Mouse (Mus musculus) adipocyte (in vitro differentiated cells): ENCODE measurements at regions not wholly inside any gene's neighbourhood (a gene's known extent, or its start where the extent isn't known, plus 50 kb on each side); places are given as distances from the start of the nearest gene placed in this dataset.
"Not testable (repeated sequence)": the region's sequence is repeated elsewhere in the genome, so short reads cannot be mapped to it uniquely, and the experiment has no call there.

Experiments used
- DNase-seq: peaks from one replicate; pipeline ENCODE4 v3.0.0-alpha.2; 2016; ENCODE audit warnings: low spot score

- peak; percentile 93 for DNase-seq
Measured at GRCm38 (mm10) chr16:29745486-29745885, 166.4 kb downstream of the Opa1 start.

GRCm38 (mm10) chr16:29746245-29746644 lies 167.1 kb downstream of the Opa1 start:
- DNase-seq = no peak

DNA sequence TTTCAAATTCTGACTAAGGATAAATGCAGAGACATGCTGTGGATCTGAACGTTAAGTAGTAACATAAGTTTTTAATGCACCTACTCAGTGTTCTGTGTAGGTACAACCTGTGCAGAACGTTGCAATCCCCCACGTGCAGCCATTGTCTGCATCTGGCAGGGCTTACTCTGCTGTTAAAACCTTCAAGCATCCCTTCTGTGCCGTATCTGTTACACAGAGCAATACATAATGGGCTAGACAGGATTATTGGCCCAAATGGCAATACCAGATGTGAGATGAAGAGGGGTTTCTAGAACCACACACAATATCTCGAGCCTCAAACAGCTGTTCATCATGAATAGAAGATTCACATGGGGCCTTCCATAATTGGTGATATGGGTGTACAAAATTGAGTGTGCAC lies 170.0 kb downstream of the Opa1 start:
- no peak for DNase-seq

DNA sequence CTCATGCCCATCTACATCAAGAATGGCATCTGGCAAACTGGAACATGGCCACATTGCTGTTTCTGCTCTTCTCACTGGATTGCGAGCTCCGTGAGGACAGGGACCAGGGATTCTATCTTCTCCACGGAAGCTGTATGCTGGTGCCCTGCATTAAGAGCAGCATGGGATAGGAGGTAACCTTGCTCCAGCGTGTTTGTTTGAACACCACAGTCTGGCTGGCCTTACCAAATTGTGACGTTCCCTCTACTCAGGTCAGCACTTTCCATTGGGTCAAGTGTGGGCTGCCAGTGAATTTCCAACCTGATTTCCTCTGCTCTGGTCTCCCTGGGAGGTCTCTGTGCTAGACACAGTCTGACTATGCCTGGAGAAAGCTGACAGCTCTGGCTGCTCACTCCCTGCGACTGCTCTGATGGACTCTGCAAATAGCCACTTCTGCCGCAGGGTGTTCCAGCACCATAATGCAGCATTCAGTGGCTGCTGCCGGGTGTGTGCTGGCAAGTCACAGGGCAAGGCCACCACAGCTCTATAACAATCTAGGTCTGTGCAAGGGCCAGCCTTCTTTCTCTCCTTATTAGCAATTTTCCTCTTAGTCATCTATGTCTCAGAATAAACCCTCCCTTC lies 175.6 kb downstream of the Opa1 start:
- no peak for DNase-seq

GRCm38 (mm10) chr16:29758246-29758645 lies 179.1 kb downstream of the Opa1 start:
- DNase-seq = no peak

DNA sequence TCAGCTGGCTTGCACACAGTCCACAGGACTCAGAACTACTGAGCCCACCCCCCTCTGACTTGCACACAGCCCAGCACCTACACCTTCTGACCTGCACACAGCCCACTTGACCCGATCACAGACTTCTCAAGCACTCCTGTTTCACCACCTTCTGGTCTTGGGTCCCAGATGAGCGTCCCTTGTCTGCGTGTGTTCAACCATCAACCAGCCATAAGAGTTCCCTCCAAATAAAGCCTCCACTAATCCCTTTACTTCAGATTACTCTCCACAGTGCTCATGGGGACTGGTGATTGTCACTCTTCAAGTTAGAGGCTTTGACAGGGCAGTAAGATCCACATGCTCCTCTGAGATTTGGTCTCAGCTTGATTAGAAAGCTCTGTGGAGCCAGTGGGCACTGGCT lies 180.3 kb downstream of the Opa1 start:
- no peak for DNase-seq

DNA sequence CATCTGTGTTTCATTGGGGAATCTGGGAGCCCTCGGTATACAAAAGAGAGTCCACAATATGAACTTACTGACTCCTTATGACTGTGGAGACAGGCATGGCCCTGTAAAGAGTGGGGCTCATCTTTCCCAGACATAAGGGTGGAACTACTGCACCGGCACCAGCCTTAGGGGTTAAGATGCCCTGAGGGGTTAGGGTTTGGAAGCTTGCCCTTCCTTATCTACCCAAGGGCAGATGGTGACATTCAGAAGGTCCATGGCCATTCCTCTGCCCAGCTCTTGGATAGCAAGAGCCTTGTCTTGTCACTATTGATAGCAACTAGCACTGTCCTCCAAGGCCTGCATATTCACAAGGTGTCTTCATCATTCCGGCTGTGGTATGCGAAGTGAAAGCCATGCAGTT lies 181.5 kb downstream of the Opa1 start:
- no peak for DNase-seq

- DNase-seq = peak; percentile 98
Measured at GRCm38 (mm10) chr16:29761779-29762277, 182.7 kb downstream of the Opa1 start.

DNA sequence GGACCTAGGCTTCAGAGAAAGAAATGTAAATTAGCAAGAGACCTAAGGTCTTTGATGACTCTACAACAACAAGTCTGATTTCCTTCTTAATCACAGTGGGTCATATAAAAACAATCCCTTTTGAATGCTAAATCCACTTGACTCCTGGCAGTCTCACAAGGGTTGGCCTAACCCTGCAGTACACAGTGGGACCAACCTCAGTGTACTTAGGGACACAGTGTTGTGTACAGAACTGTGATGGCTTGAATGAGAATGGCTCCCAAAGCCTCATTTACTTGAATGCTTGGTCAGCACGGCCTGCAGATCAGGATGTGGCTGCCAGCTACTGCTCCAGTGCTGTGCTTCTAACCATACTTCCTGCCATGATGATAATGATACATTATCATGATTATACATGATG lies 185.2 kb downstream of the Opa1 start:
- no peak for DNase-seq

DNA sequence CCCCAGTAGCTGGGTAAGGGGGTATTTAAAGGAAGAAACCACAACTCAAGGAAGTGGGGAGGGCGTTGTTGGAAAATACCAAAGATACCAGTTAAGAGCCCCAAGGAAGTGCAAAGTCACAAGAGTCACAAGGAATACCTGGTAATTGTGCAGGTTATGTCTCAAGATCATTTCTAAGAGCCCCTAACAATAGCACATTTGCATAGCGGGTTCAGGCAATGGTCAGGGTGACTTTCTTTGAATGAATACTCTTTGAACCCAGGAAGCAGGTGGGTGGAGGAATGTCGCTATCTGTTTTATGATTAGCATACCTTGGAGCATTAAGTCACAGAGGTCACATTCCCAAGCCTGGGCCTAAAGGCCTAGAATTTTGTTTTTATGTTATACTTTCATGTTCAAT lies 186.7 kb downstream of the Opa1 start:
- DNase-seq = not testable (repeated sequence)

- DNase-seq = no peak
Measured at GRCm38 (mm10) chr16:29771320-29771719, 192.2 kb downstream of the Opa1 start.

GRCm38 (mm10) chr16:29771728-29772608 lies 192.8 kb downstream of the Opa1 start:
- no peak for DNase-seq

GRCm38 (mm10) chr16:29772609-29772988 lies 193.5 kb downstream of the Opa1 start:
- DNase-seq = no peak

GRCm38 (mm10) chr16:29773056-29773455 lies 193.9 kb downstream of the Opa1 start:
- peak; percentile 80 for DNase-seq

GRCm38 (mm10) chr16:29774949-29775348 lies 195.8 kb downstream of the Opa1 start:
- no peak for DNase-seq

DNA sequence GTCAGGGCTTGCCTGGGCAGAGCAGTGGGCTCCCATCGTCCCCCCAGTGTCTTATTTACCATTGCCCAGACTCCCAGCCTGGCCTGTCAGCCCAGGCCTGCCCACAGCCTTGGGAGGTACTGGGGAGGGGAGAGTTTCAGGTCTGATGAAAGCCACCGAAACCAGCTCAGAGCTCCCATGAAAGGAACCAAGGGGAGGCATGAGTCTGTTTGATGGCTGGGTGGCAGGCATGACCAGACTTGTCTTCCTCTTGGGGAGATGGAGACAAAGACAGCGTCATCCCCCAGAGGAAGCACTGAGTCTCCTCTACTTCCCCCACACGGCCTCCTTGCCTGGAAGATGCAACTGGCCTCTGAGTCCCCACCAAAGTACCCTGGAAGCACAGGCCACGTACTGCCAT lies 196.7 kb downstream of the Opa1 start:
- DNase-seq = no peak

DNA sequence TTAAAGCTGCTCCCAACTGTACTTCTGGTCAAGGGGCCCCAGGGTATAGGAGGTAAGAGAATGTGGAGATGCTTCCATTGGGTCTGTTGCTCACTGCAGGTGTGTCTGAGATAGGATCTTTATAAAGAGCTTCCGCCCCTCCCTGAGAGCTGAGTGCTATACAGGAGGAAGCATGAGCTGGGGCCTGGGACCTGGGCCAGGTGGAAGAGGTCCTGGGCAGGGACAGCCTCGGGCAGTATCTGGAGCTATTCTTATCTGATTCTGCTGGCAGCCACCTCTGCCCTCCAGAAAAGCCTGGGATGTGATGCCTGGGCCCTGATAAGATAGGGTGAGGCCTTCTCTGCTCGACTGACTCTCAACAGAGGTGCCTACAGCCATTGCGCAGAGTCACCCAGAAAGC lies 203.3 kb downstream of the Opa1 start:
- no peak for DNase-seq

- DNase-seq = no peak
Measured at GRCm38 (mm10) chr16:29785114-29785513, 206.0 kb downstream of the Opa1 start.

DNA sequence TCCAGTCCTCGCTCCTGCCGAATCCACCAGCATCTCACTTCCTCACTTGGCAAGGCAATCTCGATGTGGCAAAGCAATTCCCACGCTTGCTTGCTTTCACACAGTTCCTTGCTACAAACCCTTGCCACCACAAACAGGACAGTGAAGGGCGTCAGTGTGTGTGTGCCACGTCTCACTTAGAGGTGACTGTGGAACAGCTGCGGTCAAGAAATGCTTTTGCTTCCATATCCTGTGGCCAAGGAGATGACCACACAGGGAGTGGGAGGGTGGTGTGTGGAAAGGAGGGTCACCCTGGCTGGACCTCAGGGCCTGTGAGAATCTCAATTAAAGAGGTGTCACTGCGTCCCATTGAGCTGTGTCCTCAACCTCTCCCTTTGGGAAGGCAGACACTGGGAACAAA lies 207.4 kb downstream of the Opa1 start:
- no peak for DNase-seq

DNA sequence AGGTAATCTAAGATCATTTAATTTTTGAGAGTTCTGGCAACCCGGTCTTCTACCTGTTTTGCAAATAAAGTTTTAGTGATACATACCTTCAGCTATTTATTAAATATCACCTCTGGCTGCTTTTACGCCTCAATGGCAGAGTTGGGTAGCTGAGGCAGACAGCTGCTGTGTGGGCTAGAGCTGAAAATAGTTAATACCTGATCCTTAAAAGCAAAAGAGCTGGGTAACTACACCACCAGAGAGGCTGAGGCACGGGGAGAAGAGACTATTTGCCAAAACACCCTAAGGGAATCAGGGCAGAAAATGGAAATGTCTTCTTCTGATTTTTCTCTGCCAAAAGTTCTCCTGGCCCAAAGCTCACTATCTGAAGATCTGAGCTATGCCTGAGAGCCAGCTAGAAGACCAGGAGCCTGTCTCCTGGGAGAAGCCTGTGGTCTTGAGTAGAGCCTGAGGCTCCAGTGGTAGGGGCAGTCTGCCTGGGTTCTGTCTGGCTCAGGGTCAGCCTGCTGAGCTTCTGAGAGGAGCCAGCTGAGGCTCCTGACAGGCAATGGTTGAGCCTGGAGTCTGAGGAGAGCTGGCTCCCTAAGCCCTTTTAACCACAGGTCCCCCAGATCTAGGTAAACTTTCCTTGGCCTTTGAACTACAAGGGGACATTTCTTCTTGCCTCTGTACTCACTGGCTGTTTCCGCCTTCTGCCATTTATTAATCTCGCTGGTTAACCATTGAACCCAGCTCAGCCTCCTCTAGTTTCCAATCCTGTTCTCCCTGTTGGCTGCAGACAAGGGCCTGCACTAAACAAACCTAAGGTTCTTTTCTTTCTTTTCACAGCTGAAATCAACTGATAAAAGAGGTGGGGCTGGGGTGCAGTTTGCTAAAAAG lies 208.7 kb downstream of the Opa1 start:
- peak; percentile 55 for DNase-seq

DNA sequence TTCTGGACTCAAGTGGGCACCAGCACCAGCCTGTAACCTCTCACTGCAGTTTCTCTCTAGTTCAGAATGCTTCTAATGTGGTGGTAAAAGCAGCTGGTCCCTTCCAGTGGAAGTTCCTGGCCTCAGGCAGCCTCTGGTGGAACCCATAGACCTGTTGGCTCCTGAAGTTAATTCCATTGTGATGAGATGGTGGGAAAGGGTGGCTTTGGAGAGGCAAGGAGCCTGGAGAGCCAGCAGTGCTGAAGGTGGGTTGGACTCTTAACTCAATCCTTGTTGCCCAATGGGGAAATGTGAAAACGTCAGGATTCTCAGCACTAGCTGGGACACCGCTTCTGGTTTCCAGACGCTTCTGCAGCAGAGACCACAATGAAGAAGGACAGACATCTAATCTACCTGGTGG lies 210.9 kb downstream of the Opa1 start:
- no peak for DNase-seq

- DNase-seq = no peak
Measured at GRCm38 (mm10) chr16:29799250-29799649, 220.1 kb downstream of the Opa1 start.
